Mouse (Mus musculus): ENCODE results near the gene Arpc4.
A peak's percentile ranks its signal among the peaks of the same experiment; 100 is the strongest.

The Arpc4 gene

GRCm38 (mm10) chr6:113406683-113407082 is 28.8 kb downstream of the Arpc4 start:
- peak; percentile 61 for DNase-seq

- DNase-seq: no peak
These were observed 32.1 kb downstream of the Arpc4 start for GRCm38 (mm10) chr6:113410001-113410400.

- no peak for DNase-seq
These were observed 38.5 kb downstream of the Arpc4 start for GRCm38 (mm10) chr6:113416416-113416815.

DNA sequence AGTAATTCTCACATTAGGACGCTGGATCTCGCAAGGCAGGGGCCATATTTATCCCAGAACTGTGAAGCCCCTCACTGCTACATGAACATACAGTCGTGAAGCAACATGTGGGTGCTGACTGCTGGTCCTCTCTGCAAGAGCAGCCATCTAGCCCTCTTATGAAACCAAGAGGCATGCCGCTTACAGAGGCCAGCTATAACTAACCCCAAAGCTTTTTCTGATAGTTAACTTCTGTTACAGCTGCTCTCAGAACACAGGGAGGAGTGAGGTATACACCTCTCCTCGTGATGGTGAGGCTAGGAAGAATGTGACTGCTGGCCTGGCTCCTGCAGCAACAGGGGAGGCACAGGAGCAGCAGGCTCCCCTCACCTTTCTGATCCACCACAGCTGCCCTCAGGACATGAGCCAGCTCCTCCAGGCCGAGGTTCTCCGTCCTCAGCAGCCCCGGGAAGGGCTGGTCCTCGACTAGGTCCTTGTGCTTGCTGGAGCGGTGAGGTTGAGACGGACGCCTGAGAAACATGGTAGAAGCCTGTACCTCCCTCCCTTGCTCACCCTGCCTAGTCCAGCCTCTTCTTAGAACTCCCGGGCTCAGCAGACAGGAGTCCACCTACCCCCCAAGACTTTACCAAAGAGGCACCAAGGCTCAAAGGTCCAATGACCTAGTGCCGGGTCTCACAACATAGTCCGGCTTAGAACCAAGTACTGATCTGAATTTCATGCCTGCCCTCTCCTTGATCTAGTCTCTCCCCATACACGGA is 40.7 kb downstream of the Arpc4 start:
- peak; percentile 52 for DNase-seq

DNA sequence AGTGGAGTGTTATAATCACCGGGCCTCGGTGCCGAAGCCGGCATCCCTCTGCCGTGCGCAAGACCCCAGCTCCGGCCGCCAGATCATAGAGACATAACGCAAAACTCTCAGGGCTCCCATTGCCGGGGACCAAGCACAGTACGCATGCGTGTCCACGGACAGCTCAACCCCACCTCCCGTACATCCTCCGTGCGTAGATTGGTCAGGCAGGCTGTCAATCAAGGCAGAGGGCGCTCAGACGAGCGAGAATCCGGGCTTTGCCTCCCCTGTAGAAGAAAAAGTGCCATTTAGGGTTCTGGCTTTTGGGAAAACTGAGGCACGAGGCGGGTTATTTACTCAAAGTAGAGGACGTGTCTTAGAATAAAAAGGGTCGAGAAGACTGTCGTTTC is 41.3 kb downstream of the Arpc4 start, which contains the start of gene Rpusd3:
TSS of gene Rpusd3 (minus strand) at position 142 of the 389 bp plus-strand sequence.
- peak; percentile 100 for DNase-seq

GRCm38 (mm10) chr6:113423000-113423399 is 45.1 kb downstream of the Arpc4 start:
- no peak for DNase-seq

DNA sequence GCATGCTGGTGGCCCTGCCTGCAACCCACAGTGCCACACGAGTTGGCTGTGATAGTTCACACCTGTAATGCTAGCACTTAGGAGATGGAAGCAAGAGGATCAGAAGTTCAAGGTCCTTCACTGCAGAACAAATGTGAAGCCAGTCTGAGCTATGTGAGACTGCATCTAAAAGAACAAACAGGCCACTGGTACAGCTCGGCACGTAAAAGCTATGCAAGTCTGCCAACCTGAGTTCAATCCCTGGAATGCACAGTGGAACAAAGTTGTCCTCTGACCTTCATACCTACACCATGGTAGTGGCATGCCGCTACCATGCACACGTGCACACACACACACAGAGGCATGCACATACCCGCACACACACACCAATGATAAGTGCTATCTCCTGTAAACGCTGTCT is 46.3 kb downstream of the Arpc4 start:
- DNase-seq: no peak

- no peak for DNase-seq
These were observed 48.8 kb downstream of the Arpc4 start for GRCm38 (mm10) chr6:113426696-113427095.

DNA sequence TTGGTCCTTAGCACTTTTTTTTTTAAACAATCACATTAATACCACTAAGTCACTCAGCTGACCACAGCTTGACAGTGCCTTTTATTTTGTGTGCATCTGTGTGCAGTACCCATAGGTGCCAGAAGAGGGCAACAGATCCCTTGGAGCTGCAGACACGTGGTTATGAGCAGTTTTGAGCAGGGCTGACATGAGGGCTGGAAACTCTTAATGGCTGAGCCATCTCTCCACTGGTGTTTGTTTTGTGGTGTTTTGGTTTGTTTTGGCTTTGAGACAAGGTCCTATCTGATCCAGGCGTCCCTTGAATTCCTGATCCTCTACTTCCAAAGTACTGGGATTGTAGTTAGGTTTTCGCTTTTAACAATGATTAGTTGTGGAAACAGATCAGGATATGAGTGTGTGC is 49.5 kb downstream of the Arpc4 start:
- peak; percentile 80 for DNase-seq

DNA sequence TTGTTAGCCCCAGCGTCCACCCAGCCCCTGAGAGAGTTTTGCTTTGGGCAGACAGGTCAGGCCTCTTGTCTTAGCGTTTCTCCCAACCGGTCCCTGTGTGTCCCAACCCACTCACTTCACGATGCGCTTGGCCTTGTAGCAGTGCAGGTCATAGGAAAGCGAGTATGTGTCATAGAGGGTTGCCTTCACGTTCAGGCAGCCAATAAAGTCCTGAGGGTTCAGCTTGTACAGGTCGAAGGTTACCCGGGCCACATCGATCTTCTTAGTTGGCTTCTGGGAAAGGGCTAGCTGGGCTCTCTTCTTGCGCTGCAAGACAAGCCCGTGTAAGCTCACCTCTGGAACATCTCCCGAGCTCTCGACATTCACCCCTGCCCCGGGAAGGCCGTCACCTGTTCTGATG is 50.1 kb downstream of the Arpc4 start:
- DNase-seq: no peak

DNA sequence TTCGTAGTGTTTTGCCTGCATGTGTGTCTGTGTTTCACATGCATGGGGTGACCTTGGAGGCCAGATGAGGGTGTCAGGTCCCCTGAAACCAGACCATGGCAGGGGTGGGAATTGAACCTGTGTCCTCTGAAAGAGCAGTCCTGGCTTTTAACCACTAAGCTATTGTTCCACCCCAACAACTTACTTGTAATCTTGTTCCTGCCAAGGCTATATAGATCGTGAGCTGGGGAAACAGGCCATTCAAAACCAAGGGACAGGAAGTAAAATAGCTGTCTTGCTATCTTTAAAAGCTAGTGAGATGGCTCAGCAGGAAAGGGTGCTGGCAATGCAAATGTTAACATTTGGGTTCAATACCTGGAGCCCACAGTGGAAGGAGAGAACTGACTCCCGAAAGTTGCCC is 52.0 kb downstream of the Arpc4 start:
- DNase-seq: no peak

DNA sequence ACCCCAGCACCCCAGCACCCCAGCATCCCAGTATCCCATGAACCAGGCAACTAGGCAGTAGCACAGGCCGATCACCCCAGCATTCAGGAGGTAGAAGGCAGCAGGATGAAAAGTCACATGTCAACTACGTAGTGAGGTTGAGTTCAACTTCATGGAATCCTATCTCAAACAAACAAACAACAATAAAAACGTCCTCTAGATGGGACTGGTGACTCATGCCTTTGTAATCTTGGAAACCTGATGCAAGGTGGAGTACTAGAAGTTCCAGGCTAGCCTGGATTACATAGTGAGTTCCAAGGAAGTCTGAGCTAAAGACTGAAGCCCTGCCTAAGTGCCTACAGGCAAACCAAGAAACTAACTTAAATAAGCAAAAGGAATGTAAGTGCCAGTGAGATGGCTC is 52.9 kb downstream of the Arpc4 start:
- no peak for DNase-seq

DNA sequence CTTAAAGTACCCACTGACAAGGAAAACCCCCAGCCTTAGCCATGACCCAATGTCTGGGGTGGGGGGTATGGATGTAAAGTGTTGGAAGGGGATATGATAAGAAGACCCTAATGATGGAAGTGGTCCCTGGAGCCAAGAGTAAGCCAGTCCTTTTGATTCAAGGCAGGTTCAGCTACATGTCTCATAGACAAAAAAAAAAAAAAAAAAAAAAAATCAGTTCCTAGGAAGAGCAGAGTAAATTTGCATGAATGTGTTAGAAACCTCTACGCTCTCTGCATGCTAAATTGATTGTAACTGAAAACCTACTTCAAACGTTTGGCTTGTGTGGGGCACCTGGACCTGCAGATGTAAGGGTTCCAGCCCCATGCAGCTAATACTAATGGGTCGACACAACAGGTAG is 53.9 kb downstream of the Arpc4 start:
- DNase-seq: no peak

- no peak for DNase-seq
These were observed 55.7 kb downstream of the Arpc4 start for GRCm38 (mm10) chr6:113433661-113434060.

DNA sequence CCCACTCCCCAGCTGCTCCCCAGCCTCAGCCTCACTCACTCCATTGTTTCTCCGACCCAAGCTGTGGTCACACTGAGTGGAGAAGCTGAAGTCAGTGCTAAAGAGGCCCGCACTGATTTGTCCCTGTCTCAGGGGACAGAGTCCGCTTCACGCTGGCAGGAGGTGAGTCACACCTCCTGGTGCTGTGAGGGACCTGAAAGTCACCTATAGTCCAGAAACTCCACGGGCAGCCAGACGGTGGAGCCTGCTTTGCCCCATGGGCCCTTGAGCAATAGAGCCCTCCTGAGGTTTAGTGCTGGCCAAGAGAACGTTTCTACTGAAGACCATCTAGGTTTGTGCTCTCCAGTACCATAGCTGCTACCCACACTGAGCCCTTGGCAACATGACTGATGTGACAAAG is 56.8 kb downstream of the Arpc4 start:
- no peak for DNase-seq

- DNase-seq: no peak
These were observed 57.8 kb downstream of the Arpc4 start, which contains the start of gene Cidec for GRCm38 (mm10) chr6:113435664-113436205. Cidec (minus strand) TSS chr6:113435760.

GRCm38 (mm10) chr6:113437135-113437534 is 59.2 kb downstream of the Arpc4 start:
- DNase-seq: no peak

- no peak for DNase-seq
These were observed 61.0 kb downstream of the Arpc4 start for GRCm38 (mm10) chr6:113438721-113439430.

All from thymus, postnatal 4 days (tissue).